Mouse (Mus musculus) liver, postnatal 0 days (tissue): ENCODE measurements around the gene Auh.

ENCODE experiments used
- CTCF ChIP-seq: sonication (generic); IDR thresholded peaks from 2 replicates; pipeline ENCODE4 v1.5.1; 2016; ENCODE audit warnings: antibody characterized with exemption, low read depth
- EP300 ChIP-seq: IDR thresholded peaks from 2 replicates; pipeline ENCODE4 v1.6.1; 2016; ENCODE audit warnings: antibody characterized with exemption, low read depth, mild to moderate bottlenecking

GRCm38 (mm10) chr13:52976130-52976509 is 46.6 kb upstream of the Auh start:
- TF ChIP-seq CTCF: no peak
- no peak for TF ChIP-seq EP300
